15 mouse cellular contexts compared by ENCODE assay signal in genomic region chr5:3269760-3270159, GRCm38 (mm10).
DNase-seq lines count a peak whose midpoint lies in the region; ATAC-seq lines count a peak whose summit lies in the region.
"Had no signal": no experiment of that assay in that cellular context is flagged by ENCODE, and none has a peak within 500 bp of the region (broad histone marks: within the 10 kb centered on the region; RNA-seq: fewer than 3 reads in every experiment).

No protein-coding gene starts in this region.

- no peak overlapping the region for H3K9ac ChIP-seq in heart, embryonic 15.5 days
- no peak overlapping the region for H3K9ac ChIP-seq in lung, embryonic 16.5 days (ENCODE audit: low read length)
- H3K9ac ChIP-seq: embryonic facial prominence, embryonic 13.5 days had no signal

- peak overlapping the region; percentile 30; the same call in 1 of the 2 replicates for H3K4me2 ChIP-seq in heart, embryonic 15.5 days
- no peak overlapping the region for H3K4me2 ChIP-seq in lung, embryonic 16.5 days (ENCODE audit: low read depth, low read length)
- H3K4me2 ChIP-seq: embryonic facial prominence, embryonic 13.5 days; liver, embryonic 11.5 days had no signal

- no peaks in the 10 kb centered on the region for H3K36me3 ChIP-seq in heart, embryonic 15.5 days
- H3K36me3 ChIP-seq in lung, embryonic 16.5 days (ENCODE audit: control insufficient read depth, insufficient read depth, low read length) = no peaks in the 10 kb centered on the region
- H3K36me3 ChIP-seq: embryonic facial prominence, embryonic 13.5 days; forebrain, embryonic 10.5 days; G1E had no signal

- H3K4me3 ChIP-seq in heart, embryonic 15.5 days = no peak overlapping the region
- no peak overlapping the region for H3K4me3 ChIP-seq in lung, embryonic 16.5 days (ENCODE audit: low read length)
- H3K4me3 ChIP-seq: embryonic facial prominence, embryonic 13.5 days; forebrain, embryonic 10.5 days had no signal

- H3K4me1 ChIP-seq in heart, embryonic 15.5 days (replicated peaks) = peaks cover 9% of the 10 kb centered on the region
- no peaks in the 10 kb centered on the region for H3K4me1 ChIP-seq in lung, embryonic 16.5 days (replicated peaks; ENCODE audit: control insufficient read depth, insufficient read depth, low read length)
- H3K4me1 ChIP-seq: embryonic facial prominence, embryonic 13.5 days; forebrain, embryonic 10.5 days had no signal

- no peak for DNase-seq in heart, adult 18-20 months
- DNase-seq in lung, postnatal 4 days = no peak
- DNase-seq in brain, embryonic 18.5 days (ENCODE audit: low read depth, low spot score) = peak; percentile 16
- no peak for DNase-seq in testis, postnatal 14 days (ENCODE audit: low spot score)
- DNase-seq in embryo, embryonic 10 days (ENCODE audit: low spot score) = no peak
- DNase-seq: cerebellum, postnatal 14 days had no signal

- no peaks in the 10 kb centered on the region for H3K27me3 ChIP-seq in heart, embryonic 15.5 days
- no peaks in the 10 kb centered on the region for H3K27me3 ChIP-seq in lung, embryonic 16.5 days (ENCODE audit: control insufficient read depth, insufficient read depth, low read depth, low read length)
- H3K27me3 ChIP-seq: embryonic facial prominence, embryonic 13.5 days had no signal

- 38% methylated on average over 7 of the region's 7 CpGs for WGBS in heart, embryonic 15.5 days
- WGBS in lung, embryonic 16.5 days = 42% methylated on average over 7 of the region's 7 CpGs

- H3K27ac ChIP-seq in heart, embryonic 15.5 days = 0 out of 2 replicates have a peak overlapping the region, but pooled peaks have one; percentile 8
- peak overlapping the region; percentile 10; the same call in 1 of the 2 replicates for H3K27ac ChIP-seq in lung, embryonic 16.5 days (ENCODE audit: low read length)
- H3K27ac ChIP-seq: embryonic facial prominence, embryonic 13.5 days; forebrain, embryonic 10.5 days had no signal

- ATAC-seq in heart, embryonic 15.5 days (replicated peaks; ENCODE audit: insufficient number of reproducible peaks, insufficient read depth, low FRiP score, low read depth) = 0 out of 2 replicates have a peak, but pooled peaks have one; percentile 35
- peak; percentile 87 for ATAC-seq in lung, embryonic 16.5 days (ENCODE audit: low read depth)
- peak; percentile 25; the same call in 1 of the 2 replicates for ATAC-seq in megakaryocyte progenitor cell, adult 5-6 weeks (replicated peaks; ENCODE audit: poor library complexity)
- ATAC-seq: inflammation-experienced regulatory T-cells, adult 6 months; midbrain, embryonic 16.5 days had no signal

- H3K9me3 ChIP-seq in heart, embryonic 15.5 days (replicated peaks) = no peaks in the 10 kb centered on the region
- H3K9me3 ChIP-seq in lung, embryonic 16.5 days (ENCODE audit: control insufficient read depth, low read length) = no peaks in the 10 kb centered on the region
- H3K9me3 ChIP-seq: forebrain, embryonic 10.5 days; G1E had no signal

Comparison
In these comparisons a context has a peak if more than half of its experiments do, and no peak if none do; other contexts are left out.
1. ATAC-seq: peak in every context shown above with its lines; median percentile 87 in lung, embryonic 16.5 days; 35 in heart, embryonic 15.5 days; 25 in megakaryocyte progenitor cell, adult 5-6 weeks.